Mouse (Mus musculus): ENCODE measurements around the gene Kcnh7. TPM values are rescaled to one million over a fixed set of nuclear protein-coding genes. Genes with fewer than 3 reads are reported as not detected.

The Kcnh7 gene
- 0.07 and 0.12 TPM in 2 replicates for polyA plus RNA-seq (2015; fragmentation: Nextera tagmentation; extraction: Ambion mirVana)

DNA sequence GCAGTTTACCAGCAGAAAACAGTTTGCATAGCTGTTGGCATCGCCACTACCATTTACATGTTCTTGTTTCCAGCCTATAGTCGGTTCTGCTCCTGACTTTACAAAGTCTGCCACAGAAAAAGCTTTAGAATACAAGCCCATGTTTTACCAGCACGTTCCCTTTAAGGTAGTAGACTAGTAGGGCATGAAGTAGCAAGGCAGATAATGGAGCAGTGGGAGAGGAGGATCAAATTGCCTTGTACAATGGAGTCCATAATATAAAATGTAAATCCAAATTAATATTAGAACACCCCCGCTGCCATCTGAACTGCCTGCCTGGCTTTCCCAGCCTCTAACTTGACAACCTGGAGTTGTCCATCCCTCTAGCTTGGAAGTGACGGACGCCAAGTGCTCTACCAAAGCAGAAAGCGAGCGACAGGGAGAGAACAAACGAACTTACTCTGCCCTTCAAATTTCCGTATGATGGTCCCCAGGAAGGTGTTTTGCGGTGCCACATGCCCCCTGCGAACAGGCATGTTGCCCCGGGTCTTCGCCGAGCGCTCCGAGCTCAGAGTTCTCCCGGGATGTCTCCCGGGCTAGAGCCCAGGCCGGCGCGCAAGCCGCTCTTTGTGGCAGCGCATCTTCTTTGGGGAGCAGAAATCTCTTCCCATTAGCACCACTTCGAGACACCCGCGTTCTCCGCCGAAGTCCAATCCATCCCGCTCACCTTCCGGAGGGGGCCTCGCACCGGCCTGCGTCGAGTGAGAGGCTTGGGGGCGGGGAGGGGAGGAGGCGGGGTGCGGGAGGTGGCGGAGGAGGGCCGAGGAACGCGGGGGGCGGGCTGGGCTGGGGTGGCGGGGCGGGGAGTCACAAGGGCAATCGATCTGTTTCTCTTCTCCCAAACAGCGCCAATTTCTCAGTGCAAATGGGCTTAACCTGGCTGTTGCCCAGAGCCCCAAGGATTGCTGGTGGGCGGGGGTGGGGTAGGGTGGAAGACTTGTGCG is at the start of gene Kcnh7:
Gene Kcnh7 (minus strand): TSS at position 725 of the 983 bp plus-strand sequence.
- ATAC-seq (no peak), DNase-seq (peak; percentile 14)
- H3K4me1 ChIP-seq (ENCODE audit: insufficient read depth): no peaks in the 10 kb centered on the region; the same call in 1 of the 2 replicates
- no peaks in the 10 kb centered on the region for H3K36me3 ChIP-seq (replicated peaks; ENCODE audit: insufficient read depth, low read length)
- no peaks in the 10 kb centered on the region for H3K9me3 ChIP-seq (ENCODE audit: low read length)
- WGBS (ENCODE audit: insufficient replicate concordance): 3% methylated on average over 42 of the region's 49 CpGs
- peak within 1 kb of the TSS; percentile 59 for H3K4me2 ChIP-seq (ENCODE audit: low read depth, low read length)
- H3K27ac ChIP-seq (ENCODE audit: low read depth): no peak within 1 kb of the TSS
- peak within 1 kb of the TSS; percentile 25; the same call in 1 of the 2 replicates for H3K4me3 ChIP-seq (ENCODE audit: low read depth, low read length)
- peaks cover 9% of the 10 kb centered on the region; the same call in 1 of the 2 replicates for H3K27me3 ChIP-seq (ENCODE audit: insufficient read depth, low read length)
- no peak for TF ChIP-seq CTCF (IDR thresholded peaks at IDR 0.05; ENCODE audit: low read depth)
- TF ChIP-seq EP300 (IDR thresholded peaks at IDR 0.05; ENCODE audit: low read depth): no peak
- H3K9ac ChIP-seq (replicated peaks): no peak within 1 kb of the TSS

DNA sequence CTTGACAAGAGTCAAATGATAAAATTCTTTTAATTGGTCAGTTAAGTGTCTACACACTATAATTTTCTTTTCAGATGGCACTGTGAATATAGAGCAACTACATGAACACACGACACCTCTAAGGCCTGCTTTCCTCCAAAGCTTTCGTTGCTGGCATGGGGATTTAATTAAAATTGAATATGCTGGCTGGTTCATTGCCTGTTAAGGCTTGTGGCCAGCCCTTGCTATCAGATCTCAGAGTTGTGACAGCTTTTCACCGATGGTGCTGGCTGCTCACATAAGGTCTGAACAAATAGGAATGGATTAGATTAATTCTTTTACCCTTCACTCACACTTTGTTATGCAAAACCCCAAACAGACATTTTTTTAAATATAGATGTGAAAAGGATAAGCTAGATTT is 23.3 kb upstream of the Kcnh7 start:
- TF ChIP-seq EP300 (IDR thresholded peaks at IDR 0.05; ENCODE audit: low read depth) (no peak), CTCF (IDR thresholded peaks at IDR 0.05; ENCODE audit: low read depth) (no peak)
- 81% methylated on average over 3 of the region's 3 CpGs for WGBS (ENCODE audit: insufficient replicate concordance)
- Histone ChIP-seq H3K4me1 (ENCODE audit: insufficient read depth) (no peaks in the 10 kb centered on the region), H3K4me3 (ENCODE audit: low read depth, low read length) (no peak overlapping the region), H3K4me2 (ENCODE audit: low read depth, low read length) (no peak overlapping the region), H3K9ac (replicated peaks) (no peak overlapping the region), H3K27ac (ENCODE audit: low read depth) (no peak overlapping the region), H3K36me3 (replicated peaks; ENCODE audit: insufficient read depth, low read length) (no peaks in the 10 kb centered on the region), H3K9me3 (ENCODE audit: low read length) (no peaks in the 10 kb centered on the region), H3K27me3 (ENCODE audit: insufficient read depth, low read length) (no peaks in the 10 kb centered on the region)
- DNase-seq (no peak), ATAC-seq (no peak)

DNA sequence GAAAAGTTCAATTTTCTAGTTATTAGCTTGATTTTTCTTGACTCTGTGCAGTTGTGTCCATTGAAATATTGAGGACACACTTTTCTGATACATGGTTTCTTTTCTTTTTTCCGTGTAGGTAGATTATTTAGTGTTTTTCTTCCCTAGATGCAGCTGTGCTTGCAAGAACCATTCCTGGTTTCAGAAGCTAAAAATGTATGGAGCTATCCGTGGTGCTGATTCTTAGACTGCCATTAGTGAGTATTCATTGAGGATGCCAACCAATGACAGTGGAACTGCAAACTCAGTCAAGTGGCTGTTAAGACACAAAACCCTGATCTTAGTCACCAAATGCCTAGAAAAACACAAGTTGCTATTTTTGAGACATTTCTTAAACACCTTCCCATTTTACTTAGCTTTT is 1.9 kb upstream of the Kcnh7 start:
- Histone ChIP-seq H3K27me3 (ENCODE audit: insufficient read depth, low read length) (peaks cover 9% of the 10 kb centered on the region; the same call in 1 of the 2 replicates), H3K36me3 (replicated peaks; ENCODE audit: insufficient read depth, low read length) (no peaks in the 10 kb centered on the region), H3K9ac (replicated peaks) (no peak overlapping the region), H3K4me1 (ENCODE audit: insufficient read depth) (no peaks in the 10 kb centered on the region; the same call in 1 of the 2 replicates), H3K9me3 (ENCODE audit: low read length) (no peaks in the 10 kb centered on the region), H3K4me2 (ENCODE audit: low read depth, low read length) (no peak overlapping the region), H3K27ac (ENCODE audit: low read depth) (no peak overlapping the region), H3K4me3 (ENCODE audit: low read depth, low read length) (no peak overlapping the region)
- no peak for TF ChIP-seq CTCF (IDR thresholded peaks at IDR 0.05; ENCODE audit: low read depth)
- no peak for TF ChIP-seq EP300 (IDR thresholded peaks at IDR 0.05; ENCODE audit: low read depth)
- WGBS (ENCODE audit: insufficient replicate concordance): 2% methylated on average over 2 of the region's 2 CpGs
- no peak for ATAC-seq
- DNase-seq: no peak

DNA sequence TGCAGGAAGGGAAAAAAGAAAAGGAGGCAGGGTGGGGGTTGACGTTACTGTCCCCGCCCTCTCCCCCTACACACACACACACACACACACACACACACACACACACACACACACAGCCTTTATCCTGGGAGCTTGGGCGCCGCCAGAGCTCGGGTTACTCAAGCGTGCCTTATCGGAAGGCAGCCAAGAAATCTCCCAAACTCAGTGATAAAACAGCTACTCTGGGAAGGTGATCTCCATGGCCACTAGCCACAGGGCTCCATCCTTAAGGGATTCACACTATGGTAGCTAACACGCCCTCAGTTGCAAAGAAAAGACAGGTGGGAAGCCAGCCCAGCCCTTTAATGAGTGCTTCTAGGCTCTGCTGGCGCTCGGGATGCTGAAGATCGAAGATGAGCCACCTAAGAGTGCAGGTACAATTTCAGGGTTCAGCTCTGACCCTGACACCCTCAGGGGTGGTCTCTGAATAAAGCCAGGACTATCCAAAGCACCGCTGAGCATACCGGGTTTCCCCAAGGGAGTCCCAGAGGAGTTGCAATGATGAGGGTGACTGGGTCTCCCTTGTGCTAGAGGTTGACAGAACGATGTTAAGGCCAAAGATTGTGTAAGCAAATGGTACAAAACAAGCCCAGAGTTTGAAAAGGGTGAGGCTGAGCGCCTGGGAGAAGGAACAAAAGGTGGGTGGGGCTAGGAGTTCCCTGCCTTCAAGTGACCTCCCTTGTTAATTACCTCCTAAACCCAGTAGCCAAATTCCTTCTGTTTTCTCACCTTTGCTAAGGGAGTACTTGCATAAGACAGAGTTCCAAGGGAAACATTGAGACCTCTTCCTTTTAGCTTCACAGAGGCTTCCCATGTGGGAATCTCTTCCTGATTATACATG is 704 bp upstream of the Kcnh7 start:
- peak overlapping the region; percentile 59 for H3K4me2 ChIP-seq (ENCODE audit: low read depth, low read length)
- H3K27me3 ChIP-seq (ENCODE audit: insufficient read depth, low read length): peaks cover 9% of the 10 kb centered on the region; the same call in 1 of the 2 replicates
- no peak for TF ChIP-seq EP300 (IDR thresholded peaks at IDR 0.05; ENCODE audit: low read depth)
- TF ChIP-seq CTCF (IDR thresholded peaks at IDR 0.05; ENCODE audit: low read depth): no peak
- no peak overlapping the region for H3K4me3 ChIP-seq (ENCODE audit: low read depth, low read length)
- no peak for ATAC-seq
- no peaks in the 10 kb centered on the region; the same call in 1 of the 2 replicates for H3K4me1 ChIP-seq (ENCODE audit: insufficient read depth)
- no peak for DNase-seq
- no peaks in the 10 kb centered on the region for H3K9me3 ChIP-seq (ENCODE audit: low read length)
- no peak overlapping the region for H3K9ac ChIP-seq (replicated peaks)
- H3K27ac ChIP-seq (ENCODE audit: low read depth): no peak overlapping the region
- 2% methylated on average over 15 of the region's 15 CpGs for WGBS (ENCODE audit: insufficient replicate concordance)
- H3K36me3 ChIP-seq (replicated peaks; ENCODE audit: insufficient read depth, low read length): no peaks in the 10 kb centered on the region

DNA sequence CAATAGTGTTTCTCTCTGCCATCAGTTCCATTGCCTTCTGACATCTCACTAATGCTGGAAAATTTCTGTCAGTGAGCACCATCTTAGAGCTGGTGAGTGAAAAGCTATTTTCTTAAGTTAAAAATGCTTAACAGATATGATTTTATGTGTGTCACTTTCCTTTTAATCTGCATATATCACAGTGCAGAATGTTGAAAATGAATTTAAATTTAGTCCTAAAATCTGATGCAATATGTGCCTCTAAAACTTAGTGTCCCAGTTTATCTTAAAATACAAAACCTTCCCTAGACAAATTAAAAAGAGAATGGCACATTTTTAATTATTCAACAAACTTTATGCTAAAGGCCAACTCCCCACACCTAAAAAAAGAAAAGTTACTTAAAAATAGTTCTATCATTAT is 30.4 kb downstream of the Kcnh7 start:
- Histone ChIP-seq H3K36me3 (replicated peaks; ENCODE audit: insufficient read depth, low read length) (no peaks in the 10 kb centered on the region), H3K9me3 (ENCODE audit: low read length) (no peaks in the 10 kb centered on the region), H3K27ac (ENCODE audit: low read depth) (no peak overlapping the region), H3K4me2 (ENCODE audit: low read depth, low read length) (no peak overlapping the region), H3K4me3 (ENCODE audit: low read depth, low read length) (no peak overlapping the region), H3K27me3 (ENCODE audit: insufficient read depth, low read length) (no peaks in the 10 kb centered on the region), H3K4me1 (ENCODE audit: insufficient read depth) (no peaks in the 10 kb centered on the region), H3K9ac (replicated peaks) (no peak overlapping the region)
- ATAC-seq (no peak), DNase-seq (no peak)
- TF ChIP-seq EP300 (IDR thresholded peaks at IDR 0.05; ENCODE audit: low read depth) (no peak), CTCF (IDR thresholded peaks at IDR 0.05; ENCODE audit: low read depth) (no peak)

Data from liver, postnatal 0 days (tissue).